Mouse (Mus musculus) limb, embryonic 12.5 days (tissue): ENCODE data around the gene Nxpe3. TPM values are rescaled to one million over a fixed set of nuclear protein-coding genes. Genes with fewer than 3 reads are reported as not detected.

ENCODE experiments used
- ATAC-seq: fragments of 200-750 bp; cut with Nextera tagmentation; 2 replicates; pipeline ENCODE4 v1.8.0; 2017; ENCODE audit warnings: low read depth, moderate TSS enrichment; ENCODE audit not compliant: insufficient number of reproducible peaks, insufficient read depth, low FRiP score, low TSS enrichment
- H3K27ac ChIP-seq: fragments of 300-500 bp; sonication (generic); 2 replicates; pipeline ENCODE4 v1.5.1; 2016; ENCODE audit warnings: mild to moderate bottlenecking, moderate library complexity
- H3K27me3 ChIP-seq: fragments of 300-500 bp; sonication (generic); 2 replicates; pipeline ENCODE4 v1.6.1; 2016; ENCODE audit warnings: mild to moderate bottlenecking, moderate library complexity
- H3K36me3 ChIP-seq: fragments of 300-500 bp; sonication (generic); 2 replicates; pipeline ENCODE4 v1.6.1; 2016; ENCODE audit warnings: mild to moderate bottlenecking, moderate library complexity
- H3K4me1 ChIP-seq: fragments of 300-500 bp; sonication (generic); replicated peaks from 2 replicates; pipeline ENCODE4 v1.6.1; 2016
- H3K4me2 ChIP-seq: fragments of 300-500 bp; sonication (generic); 2 replicates; pipeline ENCODE4 v1.6.1; 2016; ENCODE audit warnings: mild to moderate bottlenecking, moderate library complexity
- H3K4me3 ChIP-seq: fragments of 300-500 bp; sonication (generic); replicated peaks from 2 replicates; pipeline ENCODE4 v1.5.1; 2016; ENCODE audit warnings: mild to moderate bottlenecking
- H3K9ac ChIP-seq: fragments of 300-500 bp; sonication (generic); replicated peaks from 2 replicates; pipeline ENCODE4 v1.6.1; 2016; ENCODE audit warnings: mild to moderate bottlenecking, moderate library complexity
- H3K9me3 ChIP-seq: fragments of 300-500 bp; sonication (generic); 2 replicates; pipeline ENCODE4 v1.6.1; 2016; ENCODE audit warnings: mild to moderate bottlenecking, moderate library complexity
- WGBS: fragments of 180-500 bp; shearing (Covaris S2); methylation state at CpG from one replicate; pipeline ENCODE4 v1.1.7; 2016; 5-methylcytosine and 5-hydroxymethylcytosine counted together
- polyA plus RNA-seq: library from polyadenylated mRNA; unstranded; fragments of >200 nt; fragmentation: Nextera tagmentation; extraction: Ambion mirVana; gene quantifications from 2 replicates; pipeline ENCODE4 v1.2.1, GENCODE M21; 2016

Gene Nxpe3
- polyA plus RNA-seq, 1 experiment from 2014 or later, result 0.90 TPM

DNA sequence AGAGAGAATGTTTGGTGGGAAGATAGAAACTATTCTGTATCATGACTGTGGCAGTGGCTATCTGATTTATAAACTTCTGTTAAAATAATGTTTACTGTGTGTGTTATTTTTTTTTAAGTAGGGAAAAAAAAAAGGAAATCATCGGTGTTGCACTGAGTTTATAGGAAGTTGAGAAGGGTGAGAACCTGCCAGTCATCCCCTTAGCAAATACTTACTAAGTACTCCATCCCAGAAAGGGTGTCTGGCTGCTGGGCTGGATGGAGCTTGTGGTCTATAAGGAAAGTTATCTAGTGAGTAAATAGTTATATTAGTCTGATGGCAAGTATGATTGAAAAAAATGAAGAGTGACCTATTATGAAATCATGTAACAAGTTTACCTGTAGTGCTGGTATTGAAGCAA is 93.5 kb downstream of the Nxpe3 start:
- Histone ChIP-seq H3K4me1 (no peaks in the 10 kb centered on the region), H3K4me3 (no peak overlapping the region), H3K4me2 (no peak overlapping the region), H3K9me3 (no peaks in the 10 kb centered on the region), H3K36me3 (no peaks in the 10 kb centered on the region), H3K27me3 (no peaks in the 10 kb centered on the region), H3K27ac (no peak overlapping the region), H3K9ac (no peak overlapping the region)
- 82% methylated on average over 1 of the region's 1 CpGs for WGBS
- ATAC-seq, result no peak

DNA sequence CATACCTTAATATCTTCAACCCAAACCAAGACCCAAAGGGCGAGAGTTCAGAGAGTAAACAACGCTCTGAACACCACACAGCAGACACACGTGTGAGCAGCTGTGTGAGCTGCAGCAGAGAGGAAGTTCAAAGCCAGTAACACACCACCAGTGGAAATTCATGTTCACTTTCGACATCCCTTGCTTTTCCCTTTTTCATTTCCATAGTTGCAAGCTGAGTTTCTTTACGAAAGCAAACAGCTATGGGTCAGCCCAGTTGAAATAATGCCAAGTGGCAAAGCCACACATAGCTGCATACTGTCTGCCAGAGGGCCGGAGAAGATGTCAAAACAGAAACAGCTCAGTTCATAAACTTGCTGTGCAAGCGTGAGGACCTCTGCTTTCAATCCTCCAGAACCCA is 96.2 kb downstream of the Nxpe3 start:
- WGBS, result 89% methylated on average over 7 of the region's 7 CpGs
- no peak for ATAC-seq
- no peak overlapping the region for H3K27ac ChIP-seq
- H3K9ac ChIP-seq, result no peak overlapping the region
- H3K4me1 ChIP-seq, result peaks cover 4% of the 10 kb centered on the region; the same call in 1 of the 2 replicates
- H3K27me3 ChIP-seq, result no peaks in the 10 kb centered on the region
- no peak overlapping the region for H3K4me2 ChIP-seq
- no peaks in the 10 kb centered on the region for H3K9me3 ChIP-seq
- no peaks in the 10 kb centered on the region for H3K36me3 ChIP-seq
- no peak overlapping the region for H3K4me3 ChIP-seq

DNA sequence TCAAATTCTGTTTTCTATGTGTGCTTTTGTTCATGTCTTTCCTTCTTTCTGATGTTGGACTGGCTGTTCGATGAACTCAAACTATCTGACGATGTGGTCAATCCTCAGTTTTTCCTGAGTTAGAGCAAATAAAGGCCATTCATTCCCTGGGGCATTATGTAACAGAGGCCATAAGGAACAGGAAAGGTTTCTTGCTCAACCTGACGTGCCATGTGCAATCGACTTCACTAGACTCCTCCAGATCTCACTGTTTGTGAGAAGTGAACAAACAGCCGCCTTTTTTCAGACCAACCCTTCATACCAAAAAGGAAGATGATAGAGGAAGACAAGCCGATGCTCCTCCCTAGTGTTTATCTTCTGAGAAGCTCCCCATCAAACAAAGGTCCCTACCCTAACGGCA is 104.8 kb downstream of the Nxpe3 start:
- 88% methylated on average over 7 of the region's 7 CpGs for WGBS
- ATAC-seq, result no peak
- no peaks in the 10 kb centered on the region for H3K9me3 ChIP-seq
- H3K27ac ChIP-seq, result no peak overlapping the region
- no peak overlapping the region for H3K4me3 ChIP-seq
- no peaks in the 10 kb centered on the region for H3K36me3 ChIP-seq
- no peak overlapping the region for H3K9ac ChIP-seq
- no peaks in the 10 kb centered on the region for H3K4me1 ChIP-seq
- H3K27me3 ChIP-seq, result no peaks in the 10 kb centered on the region
- H3K4me2 ChIP-seq, result no peak overlapping the region

Other genes starting within 250 kb of the Nxpe3 start
- 3.5 TPM in 2 replicates for gene Nfkbiz, start 56.4 kb downstream of the Nxpe3 start, polyA plus RNA-seq
- 13.0 and 13.4 TPM in 2 replicates for gene Cep97, start 39.6 kb upstream of the Nxpe3 start, polyA plus RNA-seq
- 856 and 860 TPM in 2 replicates for gene Rpl24, start 71.0 kb upstream of the Nxpe3 start, polyA plus RNA-seq
- 22.4 and 22.7 TPM in 2 replicates for gene Zbtb11, start 78.6 kb upstream of the Nxpe3 start, polyA plus RNA-seq
- 283 and 297 TPM in 2 replicates for gene Pcnp, start 134.5 kb upstream of the Nxpe3 start, polyA plus RNA-seq
- 30.3 and 31.0 TPM in 2 replicates for gene Trmt10c, start 142.5 kb upstream of the Nxpe3 start, polyA plus RNA-seq
- gene Senp7, start 153.1 kb upstream of the Nxpe3 start, polyA plus RNA-seq, result 39.2 and 43.1 TPM in 2 replicates